8 mouse cellular contexts compared by ENCODE assay signal in genomic region chr9:55149499-55150278, GRCm38 (mm10). TPM values are rescaled to one million over a fixed set of nuclear protein-coding genes. Genes with fewer than 3 reads are reported as not detected.
DNase-seq lines count a peak whose midpoint lies in the region; ATAC-seq and TF ChIP-seq lines count a peak whose summit lies in the region.

No protein-coding gene starts in this region.

- TF ChIP-seq POLR2A in brain, embryonic 14.5 days (IDR thresholded peaks at IDR 0.05; ENCODE audit: borderline replicate concordance, extremely low read depth, insufficient read depth, insufficient read length, poor library complexity, severe bottlenecking) = peak; percentile 39; the same call in 1 of the 2 replicates

- no peak for TF ChIP-seq CTCF in brain, embryonic 14.5 days (IDR thresholded peaks at IDR 0.05; ENCODE audit: borderline replicate concordance, extremely low read depth, insufficient read depth, insufficient read length)

- H3K27ac ChIP-seq in forebrain, embryonic 12.5 days = peak overlapping the region; percentile 81
- peak overlapping the region; percentile 73 for H3K27ac ChIP-seq in lung, embryonic 16.5 days (ENCODE audit: low read length)

- H3K9me3 ChIP-seq in forebrain, embryonic 12.5 days = no peaks in the 10 kb centered on the region
- H3K9me3 ChIP-seq in lung, embryonic 16.5 days (ENCODE audit: control insufficient read depth, low read length) = no peaks in the 10 kb centered on the region

- peak; percentile 53 for DNase-seq in ES-CJ7 (ENCODE audit: low read depth, low spot score)
- peak; percentile 65 for DNase-seq in brain, embryonic 14.5 days (ENCODE audit: low read depth)
- DNase-seq in heart, postnatal 25 days (ENCODE audit: low spot score) = peak; percentile 17
- peak; percentile 25 to 30 for DNase-seq in layer of hippocampus, adult 18-20 months (ENCODE audit: low spot score in 2 of 2)
- peak; percentile 28 to 39 for DNase-seq in thymus, adult 18-20 months

- H3K27me3 ChIP-seq in forebrain, embryonic 12.5 days = no peaks in the 10 kb centered on the region
- H3K27me3 ChIP-seq in lung, embryonic 16.5 days (ENCODE audit: control insufficient read depth, insufficient read depth, low read depth, low read length) = no peaks in the 10 kb centered on the region

- peaks cover 23% of the 10 kb centered on the region for H3K4me1 ChIP-seq in forebrain, embryonic 12.5 days
- peaks cover 8% of the 10 kb centered on the region; the same call in 1 of the 2 replicates for H3K4me1 ChIP-seq in lung, embryonic 16.5 days (replicated peaks; ENCODE audit: control insufficient read depth, insufficient read depth, low read length)

- peak overlapping the region; percentile 93 for H3K9ac ChIP-seq in forebrain, embryonic 12.5 days
- H3K9ac ChIP-seq in lung, embryonic 16.5 days (ENCODE audit: low read length) = peak overlapping the region; percentile 86

- peak; percentile 79 for ATAC-seq in forebrain, embryonic 12.5 days (ENCODE audit: low FRiP score)
- ATAC-seq in lung, embryonic 16.5 days (ENCODE audit: low read depth) = peak; percentile 79
- peak; percentile 46 for ATAC-seq in neutrophil, adult 5-6 weeks (ENCODE audit: extremely low read depth, insufficient number of reproducible peaks, low FRiP score, poor library complexity, severe bottlenecking)

- H3K4me3 ChIP-seq in forebrain, embryonic 12.5 days (replicated peaks) = peak overlapping the region; percentile 89
- H3K4me3 ChIP-seq in lung, embryonic 16.5 days (ENCODE audit: low read length) = peak overlapping the region; percentile 79

- under 1% methylated on average over 57 of the region's 93 CpGs for WGBS in forebrain, embryonic 12.5 days
- WGBS in lung, embryonic 16.5 days = under 1% methylated on average over 82 of the region's 93 CpGs

- intact Hi-C loops in heart, postnatal 25 days (cut with DNase I) = loop anchor here (2.0 to 5.0 kb wide), 3 partner anchors 59 to 178 kb away; partner anchors contain the start of genes Fbxo22, Nrg4 and Tmem266

- H3K36me3 ChIP-seq in forebrain, embryonic 12.5 days (replicated peaks) = 0 out of 2 replicates have a peak, but pooled peaks cover 2% of the 10 kb centered on the region
- H3K36me3 ChIP-seq in lung, embryonic 16.5 days (ENCODE audit: control insufficient read depth, insufficient read depth, low read length) = no peaks in the 10 kb centered on the region

- peak overlapping the region; percentile 76 for H3K4me2 ChIP-seq in forebrain, embryonic 12.5 days
- peak overlapping the region; percentile 96 for H3K4me2 ChIP-seq in lung, embryonic 16.5 days (ENCODE audit: low read depth, low read length)

RNA-seq across cellular contexts. Expression of gene Ube2q2, which starts 1.0 kb away (rescaled TPM):
- polyA plus RNA-seq in brain, embryonic 14.5 days (2012; rRNA removed) = 18.7 and 25.3 TPM in 2 replicates
- 44.8 and 46.5 TPM in 2 replicates for polyA plus RNA-seq in forebrain, embryonic 12.5 days (2016; fragmentation: Nextera tagmentation; extraction: Ambion mirVana)
- 10 to 100 TPM; 24.5 to 27.6 TPM for total RNA-seq in heart, postnatal 25 days (2021)
- total RNA-seq in layer of hippocampus, adult 18-20 months (2021) = 10 to 100 TPM; 62.4 to 63.6 TPM
- polyA plus RNA-seq in lung, embryonic 16.5 days (2015; fragmentation: Nextera tagmentation; extraction: Ambion mirVana) = 15.3 and 18.6 TPM in 2 replicates
- 32.9 and 37.0 TPM in 2 replicates for total RNA-seq in neutrophil, adult 5-6 weeks (2017)

RNA-seq across cellular contexts. Expression of gene Fbxo22, which starts 59.0 kb away (rescaled TPM):
- polyA plus RNA-seq in brain, embryonic 14.5 days (2012; rRNA removed) = 35.0 and 44.2 TPM in 2 replicates
- polyA plus RNA-seq in forebrain, embryonic 12.5 days (2016; fragmentation: Nextera tagmentation; extraction: Ambion mirVana) = 86.4 and 87.9 TPM in 2 replicates
- total RNA-seq in heart, postnatal 25 days (2021) = 10 to 100 TPM; 32.7 to 35.8 TPM
- total RNA-seq in layer of hippocampus, adult 18-20 months (2021) = 10 to 100 TPM; 32.5 to 34.6 TPM
- polyA plus RNA-seq in lung, embryonic 16.5 days (2015; fragmentation: Nextera tagmentation; extraction: Ambion mirVana) = 52.6 and 53.4 TPM in 2 replicates
- 43.5 and 49.7 TPM in 2 replicates for total RNA-seq in neutrophil, adult 5-6 weeks (2017)

Comparison
In these comparisons a context has a peak if more than half of its experiments do, and no peak if none do; other contexts are left out.
1. Peak in every context shown above with its lines: DNase-seq, ATAC-seq, H3K4me3 ChIP-seq and H3K27ac ChIP-seq.